Mouse (Mus musculus): ENCODE measurements at regions not wholly inside any gene's neighbourhood (a gene's known extent, or its start where the extent isn't known, plus 50 kb on each side); places are given as distances from the start of the nearest gene placed in this dataset.

DNA sequence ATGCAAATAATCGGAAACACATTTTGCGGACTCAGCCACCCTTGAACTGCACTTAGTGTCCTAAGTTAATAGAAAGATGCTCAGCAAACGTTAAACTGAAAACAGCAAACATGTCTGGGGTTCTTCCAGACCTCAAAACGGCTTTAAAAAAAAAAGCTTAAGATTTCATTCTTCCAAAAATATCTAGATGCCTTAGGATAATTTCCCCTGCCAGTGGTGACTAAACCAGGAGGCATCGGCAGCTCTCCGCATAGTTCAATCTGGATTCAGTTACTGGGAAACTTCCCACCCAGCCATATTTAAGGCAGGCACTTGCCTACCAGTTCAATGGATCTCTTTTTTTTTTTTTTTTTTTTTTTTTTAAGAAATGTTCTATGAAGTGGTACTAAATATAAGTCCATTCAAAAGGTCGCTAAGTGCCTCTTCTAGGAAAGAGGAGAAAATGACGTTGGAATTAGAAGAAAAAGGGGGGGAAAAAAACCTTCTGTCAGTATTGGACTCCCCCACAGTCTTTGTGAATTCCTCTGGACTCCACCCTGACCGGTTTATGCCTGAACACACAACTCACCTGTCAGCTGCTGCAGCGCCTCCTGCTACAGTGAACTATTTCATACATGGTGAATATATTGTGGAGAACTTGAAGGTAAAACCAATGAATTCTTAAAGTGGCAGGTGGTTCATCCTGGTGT is 145.7 kb upstream of the Dapk1 start:
- TF ChIP-seq GATA1 (IDR thresholded peaks at IDR 0.05; ENCODE audit: borderline replicate concordance, low read length), result no peak
- no peak for TF ChIP-seq FLI1 (IDR thresholded peaks at IDR 0.05; ENCODE audit: low read length)

Data from megakaryocyte, embryonic 14.5 days (primary cell).